Comparison of ENCODE assay signal across 8 mouse cellular contexts in the genomic region with DNA sequence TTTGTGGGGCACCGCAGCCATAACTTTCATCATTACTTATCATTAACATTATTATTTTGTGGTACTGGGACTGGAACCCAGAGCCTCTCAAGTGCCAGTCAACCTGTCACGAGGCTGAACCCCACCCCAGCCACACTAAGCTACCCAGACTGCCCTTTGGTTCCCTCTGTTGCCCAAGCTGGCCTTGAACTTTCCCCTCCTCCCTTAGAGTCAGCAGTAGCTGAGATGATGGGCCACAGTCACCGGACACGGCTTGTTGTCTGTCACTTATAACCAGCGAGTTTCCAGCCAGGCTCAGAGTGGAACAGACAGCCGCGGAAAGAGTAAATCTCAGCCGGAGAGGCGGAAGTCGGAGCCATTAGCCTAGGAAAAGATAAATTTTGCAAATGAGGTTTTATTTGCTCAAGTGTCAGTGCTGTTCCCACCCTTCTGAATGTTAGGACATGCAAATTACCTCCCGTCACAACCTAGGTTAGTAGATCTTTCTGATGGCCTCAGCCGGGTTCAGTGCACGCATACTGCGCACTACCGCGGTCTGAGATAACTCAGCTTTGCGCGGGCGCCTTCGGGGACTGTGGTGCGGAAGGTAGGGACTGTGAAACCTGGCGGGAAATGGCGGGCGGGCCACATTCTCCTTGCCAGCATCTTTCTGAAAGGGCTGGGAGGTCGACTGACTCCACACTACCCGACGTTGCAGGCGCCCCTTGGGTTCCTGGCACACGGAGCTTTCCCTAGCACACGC.
DNase-seq lines count a peak whose midpoint lies in the region; ATAC-seq lines count a peak whose summit lies in the region.

No protein-coding gene starts in this region.

- H3K27ac ChIP-seq in kidney, embryonic 16.5 days (ENCODE audit: low read length), result no peak overlapping the region
- H3K27ac ChIP-seq in forebrain, embryonic 14.5 days (ENCODE audit: low read depth, low read length), result no peak overlapping the region
- no peak overlapping the region for H3K27ac ChIP-seq in limb, embryonic 15.5 days
- no peak overlapping the region for H3K27ac ChIP-seq in neural tube, embryonic 15.5 days (replicated peaks)

- peaks cover 12% of the 10 kb centered on the region for H3K9me3 ChIP-seq in kidney, embryonic 16.5 days (ENCODE audit: low read length)
- no peaks in the 10 kb centered on the region; the same call in 1 of the 2 replicates for H3K9me3 ChIP-seq in forebrain, embryonic 14.5 days (replicated peaks; ENCODE audit: control insufficient read depth, low read length)
- H3K9me3 ChIP-seq in limb, embryonic 15.5 days, result no peaks in the 10 kb centered on the region
- no peaks in the 10 kb centered on the region for H3K9me3 ChIP-seq in neural tube, embryonic 15.5 days (replicated peaks)

- DNase-seq in kidney, postnatal 10 days, result no peak
- peak; percentile 13 for DNase-seq in forebrain, embryonic 14.5 days (ENCODE audit: low spot score)
- DNase-seq in thymus, postnatal 10 days (ENCODE audit: low spot score in 2 of 2), result no peak
- no peak for DNase-seq in layer of hippocampus, adult 9-10 months (ENCODE audit: low spot score)

- H3K4me1 ChIP-seq in kidney, embryonic 16.5 days (ENCODE audit: insufficient read depth, low read length), result no peaks in the 10 kb centered on the region
- H3K4me1 ChIP-seq in forebrain, embryonic 14.5 days (ENCODE audit: control insufficient read depth, insufficient read depth, low read length), result peaks cover 11% of the 10 kb centered on the region
- peaks cover 37% of the 10 kb centered on the region for H3K4me1 ChIP-seq in limb, embryonic 15.5 days
- peaks cover 17% of the 10 kb centered on the region for H3K4me1 ChIP-seq in neural tube, embryonic 15.5 days

- H3K4me2 ChIP-seq in kidney, embryonic 16.5 days (replicated peaks; ENCODE audit: low read depth, low read length), result peak overlapping the region; percentile 51
- peak overlapping the region; percentile 31 for H3K4me2 ChIP-seq in forebrain, embryonic 14.5 days (ENCODE audit: low read length)
- H3K4me2 ChIP-seq in limb, embryonic 15.5 days, result peak overlapping the region; percentile 46
- peak overlapping the region; percentile 51 for H3K4me2 ChIP-seq in neural tube, embryonic 15.5 days

- no peaks in the 10 kb centered on the region for H3K36me3 ChIP-seq in kidney, embryonic 16.5 days (ENCODE audit: insufficient read depth, low read length)
- no peaks in the 10 kb centered on the region for H3K36me3 ChIP-seq in forebrain, embryonic 14.5 days (ENCODE audit: control insufficient read depth, insufficient read depth, low read length)
- H3K36me3 ChIP-seq in limb, embryonic 15.5 days, result no peaks in the 10 kb centered on the region
- no peaks in the 10 kb centered on the region for H3K36me3 ChIP-seq in neural tube, embryonic 15.5 days

- no peak overlapping the region; the same call in 1 of the 2 replicates for H3K9ac ChIP-seq in kidney, embryonic 16.5 days (replicated peaks; ENCODE audit: low read length)
- H3K9ac ChIP-seq in forebrain, embryonic 14.5 days (ENCODE audit: low read length), result no peak overlapping the region
- no peak overlapping the region for H3K9ac ChIP-seq in limb, embryonic 15.5 days
- H3K9ac ChIP-seq in neural tube, embryonic 15.5 days (replicated peaks), result 0 out of 2 replicates have a peak overlapping the region, but pooled peaks have one; percentile 1

- peak overlapping the region; percentile 34 for H3K4me3 ChIP-seq in kidney, embryonic 16.5 days (ENCODE audit: low read length)
- H3K4me3 ChIP-seq in forebrain, embryonic 14.5 days (ENCODE audit: low read depth, low read length), result 0 out of 2 replicates have a peak overlapping the region, but pooled peaks have one; percentile 4
- peak overlapping the region; percentile 21 for H3K4me3 ChIP-seq in limb, embryonic 15.5 days
- peak overlapping the region; percentile 27 for H3K4me3 ChIP-seq in neural tube, embryonic 15.5 days (replicated peaks)

- 21% methylated on average over 30 of the region's 30 CpGs for WGBS in kidney, embryonic 16.5 days
- WGBS in forebrain, embryonic 14.5 days, result 35% methylated on average over 30 of the region's 30 CpGs
- WGBS in limb, embryonic 15.5 days, result 27% methylated on average over 30 of the region's 30 CpGs
- 28% methylated on average over 30 of the region's 30 CpGs for WGBS in neural tube, embryonic 15.5 days

- ATAC-seq in kidney, embryonic 16.5 days (ENCODE audit: low FRiP score, low TSS enrichment), result peak; percentile 53
- no peak for ATAC-seq in forebrain, embryonic 14.5 days
- ATAC-seq in limb, embryonic 15.5 days (ENCODE audit: insufficient number of reproducible peaks, low FRiP score, low TSS enrichment, low read depth), result no peak; the same call in 1 of the 2 replicates
- ATAC-seq in neural tube, embryonic 15.5 days (ENCODE audit: low FRiP score), result no peak
- ATAC-seq in granulocyte monocyte progenitor cell, adult 5-6 weeks (replicated peaks; ENCODE audit: poor library complexity, severe bottlenecking), result no peak

- H3K27me3 ChIP-seq in kidney, embryonic 16.5 days (ENCODE audit: insufficient read depth, low read length), result peaks cover 41% of the 10 kb centered on the region
- H3K27me3 ChIP-seq in forebrain, embryonic 14.5 days (replicated peaks; ENCODE audit: control insufficient read depth, insufficient read depth, low read length), result 0 out of 2 replicates have a peak, but pooled peaks cover 12% of the 10 kb centered on the region
- peaks cover 40% of the 10 kb centered on the region for H3K27me3 ChIP-seq in limb, embryonic 15.5 days
- peaks cover 54% of the 10 kb centered on the region for H3K27me3 ChIP-seq in neural tube, embryonic 15.5 days (replicated peaks)
